Mouse (Mus musculus) bone marrow macrophage, adult 2 months (primary cell): Measurements from ENCODE around the gene Ankrd54.

ENCODE experiments used
- CTCF ChIP-seq: IDR thresholded peaks from 2 replicates; pipeline ENCODE4 v1.5.1; 2012; ENCODE audit warnings: low read depth, mild to moderate bottlenecking, low read length, moderate library complexity
- POLR2A ChIP-seq: IDR thresholded peaks from 2 replicates; pipeline ENCODE4 v1.6.1; 2012; ENCODE audit warnings: mild to moderate bottlenecking, low read depth, low read length, borderline replicate concordance

- TF ChIP-seq CTCF (no peak), POLR2A (no peak)
These were observed 57.1 kb downstream of the Ankrd54 start for GRCm38 (mm10) chr15:79005581-79005980.
